Mouse (Mus musculus): ENCODE measurements around the gene Tmprss11f.

- TF ChIP-seq CTCF (IDR thresholded peaks at IDR 0.05; ENCODE audit: borderline replicate concordance, insufficient read depth, low read depth, low read length) (no peak), POLR2A (IDR thresholded peaks at IDR 0.05; ENCODE audit: borderline replicate concordance, insufficient read depth, low read length) (no peak)
These were observed 85.5 kb downstream of the Tmprss11f start for GRCm38 (mm10) chr5:86546693-86547092.

Data from cerebellum, adult 2 months (tissue).